Mouse (Mus musculus) adrenal gland, adult 8-10 months (tissue): Measurements from ENCODE around the gene 2810006K23Rik. TPM values are rescaled to one million over a fixed set of nuclear protein-coding genes. Genes with fewer than 3 reads are reported as not detected.

ENCODE experiments used
- total RNA-seq, 4 experiments: library from RNA; stranded (reverse); gene quantifications; 2 replicates each; pipeline ENCODE4 v1.2.4; 2022

2810006K23Rik gene
- total RNA-seq, 4 experiments from 2014 or later = 14.8 to 19.7 (median 15.9) TPM

Other genes starting within 250 kb of the 2810006K23Rik start
- gene Abcb9, start 232.3 kb upstream of the 2810006K23Rik start, total RNA-seq = 10 to 100 TPM; 11.4 to 21.3 (median 15.4) TPM
- gene Ogfod2, start 215.8 kb upstream of the 2810006K23Rik start, total RNA-seq = 10 to 100 TPM; 51.2 to 59.3 (median 55.6) TPM
- 10 to 100 TPM; 46.4 to 72.0 (median 57.1) TPM for gene Arl6ip4, start 212.0 kb upstream of the 2810006K23Rik start, total RNA-seq
- gene Pitpnm2, start 78.3 kb upstream of the 2810006K23Rik start, total RNA-seq = 10 to 100 TPM; 52.7 to 67.0 (median 62.5) TPM
- gene Mphosph9, start 117 bp upstream of the 2810006K23Rik start, total RNA-seq = 10 to 100 TPM in 2 of 4 experiments, 1 to 10 TPM in 2; 9.3 to 17.8 (median 12.9) TPM
- gene Cdk2ap1, start 35.0 kb downstream of the 2810006K23Rik start, total RNA-seq = 100 to 1,000 TPM; 125 to 175 (median 144) TPM
- 100 to 1,000 TPM in 2 of 4 experiments, 10 to 100 TPM in 2; 86.8 to 120 (median 107) TPM for gene Sbno1, start 97.9 kb downstream of the 2810006K23Rik start, total RNA-seq
- gene Kmt5a, start 111.8 kb downstream of the 2810006K23Rik start, total RNA-seq = 100 to 1,000 TPM; 107 to 196 (median 137) TPM
- 10 to 100 TPM; 26.3 to 29.7 (median 29.2) TPM for gene Rilpl2, start 150.3 kb downstream of the 2810006K23Rik start, total RNA-seq
- gene Snrnp35, start 155.0 kb downstream of the 2810006K23Rik start, total RNA-seq = 10 to 100 TPM; 17.1 to 23.2 (median 17.5) TPM
- gene Rilpl1, start 203.3 kb downstream of the 2810006K23Rik start, total RNA-seq = 10 to 100 TPM; 16.1 to 26.7 (median 21.0) TPM
- gene Tmed2, start 212.6 kb downstream of the 2810006K23Rik start, total RNA-seq = 100 to 1,000 TPM; 179 to 244 (median 222) TPM
- gene Ddx55, start 224.8 kb downstream of the 2810006K23Rik start, total RNA-seq = 10 to 100 TPM; 13.4 to 28.4 (median 22.0) TPM